Comparison of ENCODE assay signal across 1 mouse cellular context in the genomic region with DNA sequence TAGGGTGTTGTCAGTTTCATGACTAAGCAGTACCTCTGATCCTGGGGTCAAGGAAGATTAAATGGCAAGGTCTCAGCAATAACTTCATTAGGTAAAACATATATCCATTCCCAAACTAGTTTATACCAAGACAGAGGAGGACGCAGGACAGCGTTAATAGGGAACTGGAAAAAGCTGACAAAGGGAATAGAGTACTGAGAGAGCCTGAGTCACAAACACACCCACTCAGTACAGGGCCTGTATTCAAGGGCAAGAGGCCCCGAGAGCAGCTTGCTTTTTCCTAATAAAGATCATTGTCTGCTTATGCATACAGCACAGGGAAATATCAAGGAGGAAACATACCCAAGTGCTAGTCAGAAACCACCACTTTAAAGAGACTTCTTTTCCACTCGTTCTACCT.
TF ChIP-seq lines count a peak whose summit lies in the region.

No protein-coding gene starts in this region.

TF ChIP-seq in MEL, 35 proteins besides CTCF, POLR2A, EP300 and RAD21 (continued from another document):
- TF ChIP-seq GABPA (IDR thresholded peaks at IDR 0.05; ENCODE audit: low read depth, low read length) (no peak), MAX (IDR thresholded peaks at IDR 0.05; ENCODE audit: low read length) (no peak), MYC (IDR thresholded peaks at IDR 0.05; ENCODE audit: low read depth, low read length) (no peak), ETS1 (IDR thresholded peaks at IDR 0.05; ENCODE audit: low read depth, low read length) (no peak), MEF2A (IDR thresholded peaks at IDR 0.05; ENCODE audit: extremely low read depth, insufficient replicate concordance, low read depth, low read length, poor library complexity, severe bottlenecking) (no peak), KAT2A (conservative IDR thresholded peaks at IDR 0.05; ENCODE audit: low read depth, low read length) (no peak)
